Mouse (Mus musculus) embryo, embryonic 9.5 days (tissue): Measurements from ENCODE around the gene Capza1.

Experiments used
- DNase-seq: peaks from one replicate; pipeline ENCODE4 v3.0.0-alpha.2; 2017; ENCODE audit errors: extremely low spot score

Capza1 gene

GRCm38 (mm10) chr3:104788561-104789311 lies 75.6 kb downstream of the Capza1 start:
- peak; percentile 89 for DNase-seq

- DNase-seq, result no peak
Measured at GRCm38 (mm10) chr3:104788075-104788474, 76.2 kb downstream of the Capza1 start, which contains the start of gene Rhoc. Rhoc (plus strand) TSS chr3:104788375.

- DNase-seq, result no peak
Measured at GRCm38 (mm10) chr3:104785284-104785683, 79.0 kb downstream of the Capza1 start.

- no peak for DNase-seq
Measured at GRCm38 (mm10) chr3:104783971-104784500, 80.3 kb downstream of the Capza1 start.

- DNase-seq, result no peak
Measured at GRCm38 (mm10) chr3:104782061-104782681, 82.1 kb downstream of the Capza1 start.

- peak; percentile 40 for DNase-seq
Measured at GRCm38 (mm10) chr3:104781471-104781903, 82.8 kb downstream of the Capza1 start, which contains the start of gene Fam19a3. Fam19a3 (minus strand) TSS chr3:104781840.

- peak; percentile 80 for DNase-seq
Measured at GRCm38 (mm10) chr3:104780561-104781420, 83.5 kb downstream of the Capza1 start, which contains the start of gene Ppm1j. Ppm1j (plus strand) TSS chr3:104781056.

GRCm38 (mm10) chr3:104779949-104780348 lies 84.4 kb downstream of the Capza1 start:
- DNase-seq, result peak; percentile 79

- DNase-seq, result peak; percentile 54
Measured at GRCm38 (mm10) chr3:104777342-104777741, 87.0 kb downstream of the Capza1 start.

- no peak for DNase-seq
Measured at GRCm38 (mm10) chr3:104773301-104773700, 91.0 kb downstream of the Capza1 start.
